Mouse (Mus musculus): ENCODE data around the gene Hspa8. TPM values are rescaled to one million over a fixed set of nuclear protein-coding genes. Genes with fewer than 3 reads are reported as not detected.

The Hspa8 gene
- polyA plus RNA-seq, 1 experiment from 2014 or later: 2,522 TPM

- Histone ChIP-seq H3K27me3 (ENCODE audit: insufficient read depth, low read length) (no peaks in the 10 kb centered on the region), H3K9me3 (ENCODE audit: low read depth, low read length) (no peaks in the 10 kb centered on the region), H3K4me2 (no peak overlapping the region), H3K9ac (no peak overlapping the region), H3K4me1 (ENCODE audit: insufficient read depth) (no peaks in the 10 kb centered on the region), H3K27ac (ENCODE audit: low read depth) (peak overlapping the region; percentile 25), H3K4me3 (ENCODE audit: low read depth, low read length) (no peak overlapping the region), H3K36me3 (ENCODE audit: insufficient read depth) (peaks cover 3% of the 10 kb centered on the region; the same call in 1 of the 2 replicates)
- 38% methylated on average over 1 of the region's 1 CpGs for WGBS
- no peak for DNase-seq
- TF ChIP-seq CTCF (IDR thresholded peaks at IDR 0.05; ENCODE audit: low read depth): no peak
- no peak for ATAC-seq (ENCODE audit: insufficient read depth)
Observed at GRCm38 (mm10) chr9:40776044-40776443, 24.7 kb upstream of the Hspa8 start.

GRCm38 (mm10) chr9:40776459-40777248 is 24.1 kb upstream of the Hspa8 start:
- Histone ChIP-seq H3K4me1 (ENCODE audit: insufficient read depth) (no peaks in the 10 kb centered on the region), H3K4me3 (ENCODE audit: low read depth, low read length) (no peak overlapping the region), H3K9me3 (ENCODE audit: low read depth, low read length) (no peaks in the 10 kb centered on the region), H3K36me3 (ENCODE audit: insufficient read depth) (peaks cover 3% of the 10 kb centered on the region; the same call in 1 of the 2 replicates), H3K27me3 (ENCODE audit: insufficient read depth, low read length) (no peaks in the 10 kb centered on the region), H3K27ac (ENCODE audit: low read depth) (peak overlapping the region; percentile 25), H3K9ac (no peak overlapping the region), H3K4me2 (no peak overlapping the region)
- TF ChIP-seq CTCF (IDR thresholded peaks at IDR 0.05; ENCODE audit: low read depth): no peak
- ATAC-seq (ENCODE audit: insufficient read depth) (peak; percentile 41; the same call in 1 of the 2 replicates), DNase-seq (peak; percentile 81)
- 40% methylated on average over 11 of the region's 11 CpGs for WGBS

GRCm38 (mm10) chr9:40780111-40780510 is 20.7 kb upstream of the Hspa8 start:
- Histone ChIP-seq H3K27me3 (ENCODE audit: insufficient read depth, low read length) (no peaks in the 10 kb centered on the region), H3K4me2 (no peak overlapping the region), H3K4me1 (ENCODE audit: insufficient read depth) (peaks cover 5% of the 10 kb centered on the region; the same call in 1 of the 2 replicates), H3K9ac (no peak overlapping the region), H3K36me3 (ENCODE audit: insufficient read depth) (peaks cover 7% of the 10 kb centered on the region; the same call in 1 of the 2 replicates), H3K9me3 (ENCODE audit: low read depth, low read length) (no peaks in the 10 kb centered on the region), H3K4me3 (ENCODE audit: low read depth, low read length) (no peak overlapping the region), H3K27ac (ENCODE audit: low read depth) (no peak overlapping the region)
- WGBS: 65% methylated on average over 3 of the region's 3 CpGs
- ATAC-seq (ENCODE audit: insufficient read depth): no peak
- TF ChIP-seq CTCF (IDR thresholded peaks at IDR 0.05; ENCODE audit: low read depth): no peak
- DNase-seq: no peak

- Histone ChIP-seq H3K4me2 (no peak overlapping the region), H3K4me1 (ENCODE audit: insufficient read depth) (peaks cover 5% of the 10 kb centered on the region; the same call in 1 of the 2 replicates), H3K9ac (no peak overlapping the region), H3K27me3 (ENCODE audit: insufficient read depth, low read length) (no peaks in the 10 kb centered on the region), H3K27ac (ENCODE audit: low read depth) (peak overlapping the region; percentile 70; the same call in 1 of the 2 replicates), H3K4me3 (ENCODE audit: low read depth, low read length) (no peak overlapping the region), H3K9me3 (ENCODE audit: low read depth, low read length) (no peaks in the 10 kb centered on the region), H3K36me3 (ENCODE audit: insufficient read depth) (peaks cover 7% of the 10 kb centered on the region; the same call in 1 of the 2 replicates)
- WGBS: 69% methylated on average over 11 of the region's 11 CpGs
- ATAC-seq (ENCODE audit: insufficient read depth): no peak
- DNase-seq: peak; percentile 52
- no peak for TF ChIP-seq CTCF (IDR thresholded peaks at IDR 0.05; ENCODE audit: low read depth)
Observed at GRCm38 (mm10) chr9:40780892-40781725, 19.7 kb upstream of the Hspa8 start.

- Histone ChIP-seq H3K4me2 (peak overlapping the region; percentile 49), H3K9ac (no peak overlapping the region), H3K27ac (ENCODE audit: low read depth) (peak overlapping the region; percentile 51; the same call in 1 of the 2 replicates), H3K9me3 (ENCODE audit: low read depth, low read length) (no peaks in the 10 kb centered on the region), H3K27me3 (ENCODE audit: insufficient read depth, low read length) (no peaks in the 10 kb centered on the region), H3K4me1 (ENCODE audit: insufficient read depth) (peaks cover 5% of the 10 kb centered on the region; the same call in 1 of the 2 replicates), H3K36me3 (ENCODE audit: insufficient read depth) (peaks cover 7% of the 10 kb centered on the region; the same call in 1 of the 2 replicates), H3K4me3 (ENCODE audit: low read depth, low read length) (no peak overlapping the region)
- WGBS: 30% methylated on average over 26 of the region's 26 CpGs
- TF ChIP-seq CTCF (IDR thresholded peaks at IDR 0.05; ENCODE audit: low read depth): no peak
- peak; percentile 39 for DNase-seq
- ATAC-seq (ENCODE audit: insufficient read depth): no peak
Observed at GRCm38 (mm10) chr9:40781726-40782581, 18.8 kb upstream of the Hspa8 start.

- H3K4me3 ChIP-seq (ENCODE audit: low read depth, low read length): no peak overlapping the region
- H3K9ac ChIP-seq: no peak overlapping the region
- peak overlapping the region; percentile 81 for H3K27ac ChIP-seq (ENCODE audit: low read depth)
- H3K9me3 ChIP-seq (ENCODE audit: low read depth, low read length): no peaks in the 10 kb centered on the region
- H3K4me2 ChIP-seq: peak overlapping the region; percentile 25
- H3K4me1 ChIP-seq (ENCODE audit: insufficient read depth): peaks cover 5% of the 10 kb centered on the region; the same call in 1 of the 2 replicates
- DNase-seq: peak; percentile 80
- WGBS: 22% methylated on average over 13 of the region's 13 CpGs
- no peak for TF ChIP-seq CTCF (IDR thresholded peaks at IDR 0.05; ENCODE audit: low read depth)
- H3K27me3 ChIP-seq (ENCODE audit: insufficient read depth, low read length): no peaks in the 10 kb centered on the region
- ATAC-seq (ENCODE audit: insufficient read depth): peak; percentile 36
- H3K36me3 ChIP-seq (ENCODE audit: insufficient read depth): peaks cover 7% of the 10 kb centered on the region; the same call in 1 of the 2 replicates
Observed at GRCm38 (mm10) chr9:40783641-40784373, 17.0 kb upstream of the Hspa8 start.
